Mouse (Mus musculus): ENCODE measurements around the gene Dyrk1b. TPM values are rescaled to one million over a fixed set of nuclear protein-coding genes. Genes with fewer than 3 reads are reported as not detected.
"Not testable (repeated sequence)": the region's sequence is repeated elsewhere in the genome, so short reads cannot be mapped to it uniquely, and the experiment has no call there.

Dyrk1b gene
- 2.4 and 3.3 TPM in 2 replicates for total RNA-seq (2017)

- peak; percentile 83 for ATAC-seq (replicated peaks; ENCODE audit: low read depth, poor library complexity, severe bottlenecking)
Measured at GRCm38 (mm10) chr7:28179228-28179627, at the start of gene Dyrk1b. Gene Dyrk1b (plus strand): TSS chr7:28179469.

- no peak; the same call in 1 of the 2 replicates for ATAC-seq (replicated peaks; ENCODE audit: low read depth, poor library complexity, severe bottlenecking)
Measured at GRCm38 (mm10) chr7:28137613-28138012, 41.7 kb upstream of the Dyrk1b start.

- peak; percentile 61 for ATAC-seq (replicated peaks; ENCODE audit: low read depth, poor library complexity, severe bottlenecking)
Measured at GRCm38 (mm10) chr7:28148263-28148662, 31.0 kb upstream of the Dyrk1b start.

DNA sequence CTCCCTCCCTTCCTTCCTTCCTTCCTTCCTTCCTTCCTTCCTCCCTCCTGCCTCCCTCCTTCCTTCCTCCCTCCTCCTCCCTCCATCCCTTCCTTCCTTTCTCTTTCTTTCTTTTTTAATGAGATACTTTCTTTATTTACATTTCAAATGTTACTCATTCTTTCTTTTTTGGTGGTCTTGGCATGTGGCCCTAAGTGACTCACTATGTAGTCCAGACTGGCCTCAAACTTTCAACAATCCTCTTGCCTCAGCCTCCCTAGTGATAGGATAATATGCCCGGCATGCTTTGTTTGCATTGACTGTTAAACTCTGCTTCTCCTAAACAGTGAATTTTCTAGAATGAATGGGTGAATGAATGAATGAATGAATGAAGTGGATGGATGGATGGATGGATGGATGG lies 29.4 kb upstream of the Dyrk1b start:
- ATAC-seq (replicated peaks; ENCODE audit: low read depth, poor library complexity, severe bottlenecking): no peak

DNA sequence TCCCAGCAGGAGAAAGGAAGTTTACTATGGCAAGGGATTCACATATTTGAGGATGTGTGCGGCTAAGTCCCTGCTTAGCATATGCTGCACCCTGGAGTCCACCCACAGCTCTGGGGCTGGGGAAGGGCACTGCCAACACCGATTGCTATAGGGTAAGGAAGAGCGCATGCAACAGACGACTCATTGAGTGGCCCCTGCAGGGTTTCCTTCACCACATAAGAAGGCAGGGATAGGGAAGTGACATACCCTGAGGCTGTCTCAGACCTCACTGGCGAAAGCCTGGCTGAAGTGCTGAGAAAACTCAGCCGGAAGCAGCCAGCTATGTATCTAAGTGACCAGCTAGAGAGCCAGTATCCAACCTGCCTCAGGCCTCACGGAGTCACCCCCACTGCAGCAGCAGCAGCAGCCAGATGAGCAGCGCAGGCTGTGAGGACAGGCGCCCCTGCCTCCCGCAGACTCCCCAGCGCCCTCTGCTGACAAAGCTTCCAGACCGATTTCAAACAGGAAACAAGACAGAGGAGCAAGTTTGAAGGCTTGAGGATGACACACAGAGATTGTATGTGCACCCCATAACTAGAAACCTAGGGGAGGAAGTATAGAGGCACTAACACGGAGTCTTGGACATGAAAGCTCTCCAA lies 27.6 kb upstream of the Dyrk1b start:
- peak; percentile 65 for ATAC-seq (replicated peaks; ENCODE audit: low read depth, poor library complexity, severe bottlenecking)

- not testable (repeated sequence) for ATAC-seq (replicated peaks; ENCODE audit: low read depth, poor library complexity, severe bottlenecking)
Measured at GRCm38 (mm10) chr7:28153595-28153994, 25.7 kb upstream of the Dyrk1b start.

DNA sequence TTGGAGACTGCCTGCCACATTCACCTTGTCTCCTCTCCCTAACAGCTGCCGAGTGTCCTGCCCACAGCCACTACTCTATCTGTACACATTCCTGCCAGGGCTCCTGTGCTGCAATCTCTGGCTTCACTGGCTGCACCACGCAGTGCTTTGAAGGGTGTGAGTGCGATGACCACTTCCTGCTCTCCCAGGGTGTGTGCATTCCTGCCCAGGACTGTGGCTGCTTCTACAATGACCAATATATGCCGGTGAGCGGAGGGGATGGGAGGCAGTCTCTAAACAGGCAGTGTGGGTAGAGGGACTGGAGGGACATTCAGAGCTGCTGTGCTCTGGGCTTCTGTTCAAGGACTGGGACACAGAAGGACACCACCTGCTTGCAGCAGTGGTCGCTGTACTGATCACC lies 20.0 kb upstream of the Dyrk1b start:
- ATAC-seq (replicated peaks; ENCODE audit: low read depth, poor library complexity, severe bottlenecking): no peak

DNA sequence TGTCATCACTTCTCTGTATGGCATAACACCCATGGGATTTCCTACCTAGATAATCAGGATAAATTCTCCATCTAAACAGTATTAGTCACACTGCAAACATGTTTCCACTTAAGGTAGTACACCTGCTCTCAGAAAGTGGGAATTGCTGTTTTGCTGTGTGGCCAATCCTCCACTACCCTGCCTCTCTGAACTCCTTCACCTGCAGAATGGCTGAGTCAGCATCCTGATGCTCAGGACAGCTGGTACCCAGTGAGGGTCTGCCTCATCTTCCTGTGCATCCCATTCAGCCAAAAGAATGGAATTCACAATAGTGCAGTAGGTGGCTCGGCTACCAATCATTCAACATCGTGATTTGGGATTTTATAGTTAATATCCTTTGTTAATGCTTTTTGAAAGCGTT lies 19.4 kb upstream of the Dyrk1b start:
- no peak for ATAC-seq (replicated peaks; ENCODE audit: low read depth, poor library complexity, severe bottlenecking)

DNA sequence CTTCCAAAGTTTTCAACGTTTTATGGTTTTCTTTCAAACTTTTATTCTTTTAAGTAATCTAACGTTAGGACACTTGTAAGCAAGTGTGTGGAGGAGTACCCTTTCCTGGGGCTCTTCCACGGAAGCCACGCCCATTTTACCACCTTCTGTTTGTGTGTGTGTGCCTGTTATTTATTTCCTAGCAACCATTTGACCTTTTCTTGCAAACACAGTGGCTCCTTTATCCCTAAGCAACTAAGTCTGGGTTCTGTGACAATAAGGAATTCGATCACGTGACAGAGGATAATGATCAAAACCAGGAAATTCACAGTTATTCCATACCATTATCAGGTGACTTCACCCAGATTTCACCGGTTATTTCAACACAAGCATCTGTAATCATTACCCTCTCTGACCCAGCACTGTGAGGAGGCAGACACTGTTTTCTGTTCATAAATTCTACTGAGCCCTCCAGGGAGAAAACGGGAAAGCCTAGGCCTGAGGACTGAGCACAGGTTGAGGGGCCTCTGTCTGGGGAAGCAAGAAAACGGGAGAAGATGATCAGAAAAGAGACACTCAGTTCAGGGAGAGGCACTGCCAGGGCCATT lies 18.0 kb upstream of the Dyrk1b start:
- ATAC-seq (replicated peaks; ENCODE audit: low read depth, poor library complexity, severe bottlenecking): no peak

DNA sequence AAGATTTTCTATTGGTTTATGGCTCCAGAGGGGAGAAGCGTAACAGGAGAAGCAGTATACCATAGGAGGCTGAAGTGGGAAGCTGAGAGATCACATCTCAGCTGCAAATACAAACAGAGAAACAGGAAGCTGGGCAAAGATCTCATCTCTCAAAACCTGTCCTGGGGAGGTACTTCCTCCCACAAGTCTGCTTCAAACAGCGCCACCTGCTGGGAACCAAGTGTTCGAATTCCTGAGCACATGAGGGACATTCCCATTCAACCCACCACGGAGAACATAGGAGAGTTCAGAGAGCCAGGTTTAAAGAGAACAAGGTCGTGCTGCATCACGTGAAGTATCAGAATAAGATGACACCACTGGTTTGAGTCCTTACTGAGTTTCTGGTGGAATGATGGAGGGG lies 13.9 kb upstream of the Dyrk1b start:
- no peak for ATAC-seq (replicated peaks; ENCODE audit: low read depth, poor library complexity, severe bottlenecking)

DNA sequence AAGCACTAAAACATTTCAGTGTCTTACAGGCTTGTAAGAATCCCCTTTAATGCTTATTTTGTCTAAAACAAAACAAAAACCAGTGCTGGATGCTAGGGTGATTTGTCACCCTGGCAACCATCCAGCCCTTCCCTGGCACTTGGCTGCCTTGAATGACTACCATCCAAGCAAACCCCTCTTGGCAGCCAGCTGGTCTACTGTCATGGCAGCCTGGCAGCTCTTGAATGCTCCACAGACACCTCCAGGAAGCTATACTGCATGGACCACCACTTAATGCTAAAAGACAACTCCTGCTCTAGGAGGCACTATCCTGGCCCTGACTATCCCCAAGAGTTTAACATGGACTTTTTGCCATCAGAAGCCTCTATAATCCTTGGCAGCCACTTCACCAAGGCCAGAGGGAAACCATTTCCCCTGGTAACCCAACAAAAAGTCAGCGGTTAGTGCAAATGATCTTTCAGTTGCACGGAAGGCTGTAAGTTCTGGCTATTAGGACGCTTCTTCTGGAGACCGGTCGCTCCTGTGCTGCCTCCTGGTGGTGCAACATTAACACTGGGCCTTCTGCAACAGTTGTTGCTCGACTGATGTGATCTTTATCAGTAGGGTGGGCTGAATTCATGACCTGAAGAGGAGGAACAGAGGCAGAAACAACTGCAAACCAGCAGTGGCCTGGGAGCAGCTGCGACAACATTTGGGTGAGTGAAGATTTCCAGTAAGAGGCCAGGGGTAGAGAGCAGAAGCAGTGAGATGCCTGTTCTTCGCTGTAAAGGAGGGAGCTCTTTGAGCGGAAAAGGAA lies 10.8 kb upstream of the Dyrk1b start:
- peak; percentile 77 for ATAC-seq (replicated peaks; ENCODE audit: low read depth, poor library complexity, severe bottlenecking)

GRCm38 (mm10) chr7:28169489-28170422 lies 9.5 kb upstream of the Dyrk1b start, which contains the start of gene Fbl:
Gene Fbl (plus strand): TSS chr7:28169710.
- peak; percentile 74 for ATAC-seq (replicated peaks; ENCODE audit: low read depth, poor library complexity, severe bottlenecking)

DNA sequence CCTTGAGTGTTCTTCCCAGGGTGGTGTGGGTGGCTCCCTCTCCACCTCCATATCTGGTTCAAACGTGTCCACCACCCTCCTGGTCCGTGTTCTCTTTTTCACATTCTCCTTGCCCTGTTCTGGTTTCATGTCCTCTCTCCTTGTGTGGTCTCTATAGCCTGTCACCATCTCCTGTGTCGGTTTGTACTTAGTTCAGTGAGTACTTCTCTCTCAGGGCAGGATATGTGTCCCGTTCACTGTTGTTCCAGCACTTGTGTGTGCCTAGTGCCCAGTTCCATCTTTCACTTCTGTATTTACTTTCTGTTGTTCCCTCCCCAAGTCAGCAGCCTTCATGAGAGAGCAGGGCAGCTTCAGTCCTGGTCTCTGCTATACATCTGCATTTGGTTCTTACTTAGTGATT lies 3.9 kb upstream of the Dyrk1b start:
- ATAC-seq (replicated peaks; ENCODE audit: low read depth, poor library complexity, severe bottlenecking): peak; percentile 24

GRCm38 (mm10) chr7:28179741-28180377 lies 590 bp downstream of the Dyrk1b start:
- peak; percentile 83 for ATAC-seq (replicated peaks; ENCODE audit: low read depth, poor library complexity, severe bottlenecking)

GRCm38 (mm10) chr7:28180890-28181289 lies 1.6 kb downstream of the Dyrk1b start:
- no peak for ATAC-seq (replicated peaks; ENCODE audit: low read depth, poor library complexity, severe bottlenecking)

- no peak for ATAC-seq (replicated peaks; ENCODE audit: low read depth, poor library complexity, severe bottlenecking)
Measured at GRCm38 (mm10) chr7:28181376-28181775, 2.1 kb downstream of the Dyrk1b start.

DNA sequence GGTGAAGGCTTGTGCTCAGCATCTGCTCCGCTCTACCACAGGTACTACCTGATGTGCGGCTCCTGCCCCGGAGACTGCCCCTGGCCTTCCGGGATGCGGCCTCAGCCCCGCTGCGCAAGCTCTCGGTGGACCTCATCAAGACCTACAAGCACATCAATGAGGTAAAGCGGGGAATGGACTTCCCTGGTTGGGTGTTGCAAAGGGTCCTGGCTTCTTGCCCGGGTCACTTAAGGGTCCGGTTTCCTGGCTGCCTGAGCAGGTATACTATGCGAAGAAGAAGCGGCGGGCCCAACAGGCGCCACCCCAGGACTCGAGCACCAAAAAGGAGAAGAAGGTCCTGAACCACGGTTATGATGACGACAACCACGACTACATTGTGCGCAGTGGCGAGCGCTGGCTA lies 3.1 kb downstream of the Dyrk1b start:
- ATAC-seq (replicated peaks; ENCODE audit: low read depth, poor library complexity, severe bottlenecking): no peak

GRCm38 (mm10) chr7:28185884-28186283 lies 6.6 kb downstream of the Dyrk1b start:
- no peak for ATAC-seq (replicated peaks; ENCODE audit: low read depth, poor library complexity, severe bottlenecking)

DNA sequence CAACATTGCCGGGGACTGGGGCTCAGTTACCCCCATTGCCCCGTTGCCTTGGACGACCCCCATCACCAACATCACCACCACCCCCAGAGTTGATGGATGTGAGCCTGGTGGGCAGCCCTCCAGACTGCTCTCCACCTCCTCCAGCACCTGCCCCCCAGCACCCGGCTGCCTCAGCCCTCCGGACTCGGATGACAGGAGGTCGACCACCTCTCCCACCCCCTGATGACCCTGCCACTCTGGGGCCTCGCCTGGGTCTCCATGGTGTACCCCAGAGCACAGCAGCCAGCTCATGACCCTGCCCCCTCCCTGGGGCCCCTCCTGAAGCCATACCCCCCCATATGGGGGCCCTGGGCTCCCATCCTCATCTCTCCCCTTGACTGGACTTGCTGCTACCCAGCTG lies 7.4 kb downstream of the Dyrk1b start:
- no peak for ATAC-seq (replicated peaks; ENCODE audit: low read depth, poor library complexity, severe bottlenecking)

DNA sequence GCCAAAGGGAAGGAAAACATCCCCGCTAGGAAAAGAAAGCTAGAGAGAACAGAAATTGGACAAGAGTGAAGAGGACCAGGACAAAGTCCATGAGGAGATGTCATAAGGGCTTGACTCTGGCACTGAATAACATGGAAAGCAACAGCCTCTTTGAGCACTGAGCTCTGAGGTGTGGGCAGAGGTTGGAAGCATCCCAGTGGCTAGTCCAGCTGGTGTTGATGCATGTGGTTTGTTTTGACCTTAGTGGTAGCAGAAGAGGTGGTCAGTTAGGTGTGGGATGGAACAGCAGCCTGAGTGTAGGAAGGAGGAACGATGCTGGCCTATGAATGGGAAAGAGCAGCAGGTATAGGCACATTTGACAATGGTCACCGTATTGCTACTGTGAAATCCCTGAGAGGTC lies 12.2 kb downstream of the Dyrk1b start:
- no peak for ATAC-seq (replicated peaks; ENCODE audit: low read depth, poor library complexity, severe bottlenecking)

Data from common myeloid progenitor, adult 5-6 weeks (primary cell).